Mouse (Mus musculus): Measurements from ENCODE around the gene Chst15.

Gene Chst15

DNA sequence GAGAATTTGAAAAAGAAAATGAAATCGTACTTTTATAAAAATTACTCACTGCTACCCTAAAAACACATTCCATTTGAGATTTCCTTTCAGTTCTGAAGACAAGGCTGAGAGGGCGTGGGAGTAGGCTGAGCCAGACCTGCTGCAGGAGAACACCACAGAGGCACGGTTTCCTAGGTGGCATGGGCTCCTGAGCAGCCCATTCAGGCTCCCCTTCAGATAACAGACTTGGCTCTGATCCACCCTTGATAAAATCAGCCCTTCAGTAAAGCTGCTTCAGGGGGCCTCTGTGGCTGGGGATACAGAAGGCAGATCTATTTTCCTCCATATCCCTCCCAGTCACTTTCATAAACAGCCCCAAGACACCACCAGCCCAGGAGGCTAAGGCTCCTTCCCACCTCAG is 19.8 kb upstream of the Chst15 start:
- DNase-seq (ENCODE audit: low spot score in 2 of 2): peak in 1 of 2 experiments; percentile 51

DNA sequence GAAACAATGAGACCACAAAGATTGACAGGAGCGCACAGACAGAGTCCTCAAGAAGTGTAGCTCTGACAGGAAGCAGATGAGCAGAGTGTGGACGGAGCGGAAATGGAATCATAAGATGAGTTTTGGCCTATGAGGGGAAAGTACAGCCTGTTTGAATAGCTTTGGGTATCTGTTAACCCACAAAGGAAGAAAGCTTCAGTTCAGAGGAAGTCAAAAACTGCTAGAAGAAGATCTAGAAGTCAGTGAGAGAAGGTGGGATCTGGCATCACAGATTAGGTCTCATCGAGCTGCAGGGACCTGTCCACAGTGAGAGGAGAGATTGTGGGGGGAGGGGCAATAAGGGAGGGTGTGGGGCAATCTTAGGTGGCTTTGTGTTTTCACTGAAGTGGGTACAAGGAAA is 18.3 kb upstream of the Chst15 start:
- no peak for DNase-seq (ENCODE audit: low spot score in 2 of 2)

DNA sequence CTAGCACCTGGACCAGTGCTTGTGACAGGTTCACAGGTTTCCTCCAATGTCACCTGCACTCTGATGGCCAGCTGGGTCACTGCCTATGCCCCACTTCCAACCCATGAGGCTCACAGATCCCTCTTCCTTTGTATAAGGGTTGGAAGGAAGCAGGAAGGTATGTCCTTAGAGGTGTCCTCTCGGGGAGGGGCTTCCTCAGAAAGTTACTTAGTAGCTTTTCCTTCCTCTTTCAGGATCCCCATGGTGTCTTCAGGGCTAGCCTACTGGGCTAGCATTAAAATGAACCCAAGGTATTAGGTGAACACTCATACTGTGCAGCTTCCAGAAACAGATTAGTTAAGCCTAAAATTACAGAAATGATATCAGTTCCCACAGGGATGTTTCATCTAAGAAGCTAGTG is 16.1 kb upstream of the Chst15 start:
- no peak for DNase-seq (ENCODE audit: low spot score in 2 of 2)

DNA sequence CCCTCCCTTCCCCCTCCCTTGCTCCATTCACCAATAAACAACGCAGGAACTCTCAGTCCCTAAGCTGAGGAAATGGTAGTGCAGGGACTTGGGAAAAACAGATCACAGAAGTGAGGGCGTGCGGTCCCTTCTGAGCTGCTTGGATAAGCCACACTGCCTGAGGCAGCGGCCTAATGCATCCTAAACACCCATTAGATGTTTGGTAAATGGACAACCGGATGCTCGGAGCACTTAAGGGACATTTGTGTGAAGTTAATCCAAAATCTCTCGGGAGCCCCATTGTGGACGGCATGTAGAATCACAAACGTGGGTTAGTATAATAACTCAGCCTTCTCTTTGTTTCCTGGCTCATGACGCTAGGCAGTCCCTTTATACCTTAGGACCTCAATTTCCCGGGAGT is 15.1 kb upstream of the Chst15 start:
- DNase-seq (ENCODE audit: low spot score in 2 of 2): no peak

DNA sequence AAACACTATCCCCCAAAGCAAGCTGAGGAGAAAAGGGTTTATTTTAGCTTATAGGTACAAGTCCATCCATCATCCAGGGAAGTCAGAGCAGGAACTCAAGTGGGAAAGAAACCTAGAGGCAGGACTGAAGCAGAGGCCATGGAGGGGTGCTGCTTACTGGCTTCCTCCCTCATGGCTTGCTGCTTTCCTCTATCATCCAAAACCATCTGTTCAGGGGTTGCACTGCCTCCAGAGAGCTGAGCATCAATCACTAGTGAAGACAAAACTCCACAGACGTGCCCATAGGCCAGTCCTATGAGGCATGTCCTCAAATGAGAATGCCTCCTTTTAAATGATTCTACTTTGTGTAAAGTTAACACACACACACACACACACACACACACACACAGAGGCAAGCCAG is 13.2 kb upstream of the Chst15 start:
- DNase-seq (ENCODE audit: low spot score in 2 of 2): no peak

DNA sequence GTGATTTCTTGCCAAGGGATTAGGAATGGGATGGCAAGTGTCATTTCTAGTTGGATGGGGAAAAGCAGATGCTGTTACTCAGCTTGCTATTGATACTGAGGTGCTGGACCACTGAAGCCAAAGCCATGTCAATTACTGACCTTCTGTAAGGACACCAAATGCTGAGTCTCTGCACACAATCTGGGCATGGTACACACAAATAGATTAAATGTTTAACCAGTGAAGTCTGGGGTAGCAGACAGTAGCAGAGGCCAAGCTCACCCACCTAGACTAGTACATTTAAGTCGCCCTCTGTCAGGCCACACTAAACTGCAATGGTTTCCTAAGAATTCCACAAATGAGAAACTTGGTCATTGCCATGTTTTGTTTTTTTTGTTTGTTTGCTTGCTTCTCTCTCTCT is 11.6 kb upstream of the Chst15 start:
- DNase-seq (ENCODE audit: low spot score in 2 of 2): no peak

DNA sequence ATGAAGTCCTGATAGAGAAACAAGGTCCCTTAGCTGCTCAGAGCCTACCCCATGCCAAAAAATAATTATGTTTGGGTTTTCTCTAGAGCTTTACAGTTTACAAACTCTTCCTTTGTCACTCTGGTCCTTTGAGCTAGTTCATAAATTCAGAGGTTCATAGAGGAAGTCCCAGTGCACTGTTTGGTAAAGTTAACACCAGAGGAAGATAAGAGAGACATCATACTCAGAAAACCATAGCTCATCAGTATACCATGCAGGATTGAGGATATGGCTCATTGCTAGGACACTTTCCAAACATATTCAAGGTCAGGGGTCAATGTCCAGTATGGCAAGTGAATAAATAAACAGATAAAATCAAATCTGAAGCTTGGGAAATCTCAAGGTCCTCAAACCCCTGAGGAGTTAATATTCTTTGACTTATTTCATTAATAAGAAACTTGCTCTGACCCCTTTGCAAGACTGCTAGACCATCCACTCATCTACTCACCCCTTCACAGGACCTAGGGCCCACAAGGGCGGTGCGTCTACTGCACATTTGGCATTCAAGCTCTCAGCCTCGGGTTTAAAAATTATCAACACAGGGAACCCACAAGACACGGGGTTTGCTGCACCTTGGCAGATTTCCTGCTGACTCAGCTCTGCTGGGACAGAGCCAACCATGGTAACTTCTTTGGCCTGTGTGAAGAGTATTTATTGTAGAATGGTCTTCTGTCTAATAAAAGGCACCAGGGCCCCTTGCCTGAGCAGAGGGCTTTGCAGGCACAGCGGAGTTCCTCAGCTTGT is 8.7 kb upstream of the Chst15 start:
- no peak for DNase-seq (ENCODE audit: low spot score in 2 of 2)

DNA sequence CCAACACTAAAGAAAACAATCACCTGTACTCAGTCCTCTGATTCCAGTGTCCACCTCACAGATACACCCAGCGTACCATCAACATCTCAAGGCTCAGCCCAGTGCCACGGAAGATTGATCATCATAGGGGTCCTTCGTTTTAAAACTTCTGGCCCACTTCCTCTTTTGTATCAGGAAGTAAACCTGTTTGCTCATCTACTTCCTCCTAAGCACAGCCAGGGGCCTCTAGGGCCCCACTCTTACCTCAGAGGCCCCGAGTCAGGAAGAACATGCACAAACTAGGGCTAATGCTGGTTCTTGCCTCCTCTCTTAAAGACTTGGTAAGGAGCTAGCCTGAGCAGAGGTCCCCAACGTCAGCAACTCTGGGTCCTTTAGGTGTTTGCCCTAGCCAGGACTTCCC is 6.4 kb upstream of the Chst15 start:
- no peak for DNase-seq (ENCODE audit: low spot score in 2 of 2)

DNA sequence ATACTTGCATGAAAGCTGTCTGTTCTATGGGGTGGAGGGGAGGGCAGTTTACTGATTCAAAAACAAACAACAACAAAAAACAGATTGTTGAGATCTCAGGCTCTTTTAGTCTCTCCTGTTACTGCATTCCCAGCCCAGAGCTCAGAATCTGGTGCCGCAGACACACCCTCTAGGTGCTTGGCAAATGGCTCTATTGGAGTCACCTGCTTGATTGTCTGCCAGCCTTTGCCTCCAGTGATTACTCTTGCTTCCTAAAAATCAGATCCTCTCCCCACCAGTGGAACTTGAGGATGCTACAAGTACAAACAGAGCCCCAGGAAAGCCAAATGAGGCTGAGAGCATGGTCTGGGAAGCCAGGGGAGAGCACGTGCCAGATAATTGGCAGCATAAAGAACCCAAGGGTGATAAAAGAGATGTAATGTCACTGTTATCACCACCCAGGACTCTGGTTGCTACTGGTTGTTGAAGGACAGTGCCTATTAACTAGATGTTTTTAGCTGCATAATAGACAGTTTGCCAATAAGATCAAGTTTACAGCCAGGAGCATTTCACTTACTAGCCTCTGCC is 4.4 kb upstream of the Chst15 start:
- DNase-seq (ENCODE audit: low spot score in 2 of 2): no peak

DNA sequence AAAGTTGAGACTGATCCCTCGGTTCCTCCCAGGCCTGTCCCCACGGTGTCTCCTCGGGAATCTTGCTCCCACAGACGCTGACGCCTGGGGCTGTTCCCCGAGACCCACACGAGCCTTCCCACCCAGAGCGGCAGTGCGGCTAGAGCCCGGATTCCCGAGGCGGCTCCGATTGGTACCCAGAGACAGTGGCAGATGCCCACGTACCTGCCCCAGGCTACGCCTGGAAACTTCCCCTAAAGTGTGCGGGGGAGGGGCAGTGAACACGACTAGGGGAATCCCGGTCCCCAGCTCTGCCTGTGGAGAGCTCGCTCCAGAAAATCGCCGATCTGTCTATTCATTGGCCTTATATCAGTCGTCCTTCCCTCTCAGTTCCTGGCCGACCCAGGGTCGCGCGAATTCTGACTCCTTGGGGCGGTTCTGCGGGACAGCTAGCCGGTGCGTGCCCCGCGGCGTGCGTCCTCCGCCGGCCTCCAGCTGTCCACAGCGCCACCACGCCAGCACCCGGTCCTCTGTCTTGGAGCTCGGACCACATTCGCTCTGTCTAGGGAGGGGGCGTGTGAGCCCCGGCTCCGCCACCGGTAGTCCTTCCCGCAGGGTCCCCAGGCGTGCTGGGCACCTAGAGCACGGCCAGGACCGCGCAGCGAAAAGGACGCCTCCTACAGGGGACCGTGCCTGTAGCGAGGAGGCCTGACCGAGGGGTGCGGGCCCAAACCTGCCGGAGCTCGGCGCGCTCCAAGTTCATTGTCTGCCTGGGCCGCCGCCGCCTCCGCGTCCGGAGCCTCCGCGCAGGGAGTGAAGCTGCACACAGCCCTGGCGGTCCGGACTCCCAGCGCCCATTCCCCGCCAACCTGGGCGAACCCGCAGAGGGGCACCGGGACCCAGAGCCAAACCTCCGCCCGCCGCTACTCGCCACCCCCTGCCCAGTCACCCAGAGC is 660 bp downstream of the Chst15 start:
- peak in 1 of 2 experiments; percentile 52 for DNase-seq (ENCODE audit: low spot score in 2 of 2)

DNA sequence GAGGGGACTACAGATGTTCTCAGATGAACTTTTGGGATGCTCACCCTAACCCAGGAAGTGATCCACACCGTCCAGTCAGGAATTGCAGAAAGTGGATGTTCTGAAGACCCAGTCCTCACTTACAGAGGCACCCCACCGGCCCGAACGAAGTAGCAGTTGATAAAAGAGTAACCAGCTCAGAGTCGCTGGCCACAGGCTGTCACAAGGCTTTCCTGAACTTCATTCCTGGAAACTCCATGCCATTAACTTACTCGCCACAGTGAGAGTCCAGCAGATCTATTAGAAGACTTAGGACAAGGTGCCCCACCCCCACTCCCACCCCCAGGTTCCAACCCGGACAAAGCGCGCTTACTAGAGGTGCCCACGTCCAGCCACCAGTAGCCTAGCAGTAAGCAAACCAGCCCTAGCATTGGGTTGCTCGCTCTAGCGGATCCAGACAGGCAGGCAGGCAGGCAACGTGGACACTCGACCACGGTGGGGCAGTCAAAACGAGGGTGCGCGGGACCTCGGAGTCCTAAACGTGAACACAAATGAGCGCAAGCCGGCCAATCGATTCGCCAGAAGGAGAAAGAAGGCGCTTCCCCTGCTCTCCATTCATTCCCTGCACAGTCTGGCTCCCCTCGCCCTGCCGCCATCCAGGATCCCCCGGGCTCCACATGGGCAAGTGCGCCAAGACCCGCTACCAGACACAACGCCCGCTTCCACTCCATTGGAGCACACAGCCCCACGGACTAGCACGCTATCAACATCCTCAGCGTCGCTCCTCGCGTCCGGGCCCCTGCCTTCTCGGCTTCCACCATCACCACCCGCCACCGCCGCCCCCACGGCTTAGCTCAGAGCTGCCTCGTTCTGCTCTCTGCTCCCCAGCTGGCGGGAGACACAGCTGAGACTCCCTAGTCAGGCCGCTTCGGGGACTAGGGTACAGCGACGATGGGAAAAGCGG is 1.6 kb downstream of the Chst15 start:
- peak in 1 of 2 experiments; percentile 64 for DNase-seq (ENCODE audit: low spot score in 2 of 2)

DNA sequence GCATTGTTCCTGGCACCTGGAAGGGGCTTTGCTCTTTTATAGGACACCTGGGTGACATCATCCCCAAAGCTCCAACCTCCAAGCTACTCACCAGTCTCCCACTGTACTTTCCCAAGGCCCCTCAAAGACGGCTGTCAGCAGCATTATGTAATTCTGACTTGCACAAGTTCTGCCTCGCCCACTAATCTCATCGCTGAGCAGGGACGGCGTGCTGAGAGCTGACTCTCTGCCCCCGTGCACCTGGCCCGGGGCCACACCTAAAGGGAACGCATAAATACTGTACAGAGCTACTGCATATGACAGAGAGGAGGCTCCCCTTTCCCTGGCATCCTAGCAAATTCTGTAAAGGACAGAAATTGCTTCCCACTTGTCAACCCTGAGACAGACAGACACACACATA is 4.6 kb downstream of the Chst15 start:
- DNase-seq (ENCODE audit: low spot score in 2 of 2): peak; percentile 73 to 76

DNA sequence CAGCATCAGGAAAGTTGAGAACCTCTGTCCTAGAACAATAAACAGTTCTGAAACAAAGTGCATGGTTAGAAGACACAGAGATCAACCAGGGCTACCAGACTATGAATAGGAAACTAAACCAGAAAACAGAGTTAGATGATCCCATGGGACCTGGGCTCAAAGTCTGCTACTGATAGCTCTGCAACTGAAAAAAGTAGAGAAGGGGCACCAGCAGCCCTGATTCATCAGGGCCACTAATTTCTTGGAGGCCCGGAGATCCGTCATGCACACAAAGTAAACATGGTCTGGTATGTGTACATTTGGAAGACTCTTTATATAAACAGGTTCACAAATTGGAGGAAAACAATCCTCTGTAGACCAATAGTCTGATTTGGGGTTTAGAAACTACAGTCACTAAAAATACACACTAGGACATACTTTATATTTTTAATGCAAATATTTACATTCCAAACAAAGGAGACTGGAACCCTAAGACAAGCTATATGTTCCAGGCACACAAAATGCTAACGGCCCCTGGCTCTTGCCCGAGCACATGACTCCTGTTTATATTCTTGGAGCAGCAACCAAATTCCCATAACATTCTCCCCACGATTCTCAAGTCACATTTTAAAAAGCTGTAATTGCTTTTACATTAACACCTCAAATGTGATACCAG is 8.4 kb downstream of the Chst15 start:
- DNase-seq (ENCODE audit: low spot score in 2 of 2): no peak

DNA sequence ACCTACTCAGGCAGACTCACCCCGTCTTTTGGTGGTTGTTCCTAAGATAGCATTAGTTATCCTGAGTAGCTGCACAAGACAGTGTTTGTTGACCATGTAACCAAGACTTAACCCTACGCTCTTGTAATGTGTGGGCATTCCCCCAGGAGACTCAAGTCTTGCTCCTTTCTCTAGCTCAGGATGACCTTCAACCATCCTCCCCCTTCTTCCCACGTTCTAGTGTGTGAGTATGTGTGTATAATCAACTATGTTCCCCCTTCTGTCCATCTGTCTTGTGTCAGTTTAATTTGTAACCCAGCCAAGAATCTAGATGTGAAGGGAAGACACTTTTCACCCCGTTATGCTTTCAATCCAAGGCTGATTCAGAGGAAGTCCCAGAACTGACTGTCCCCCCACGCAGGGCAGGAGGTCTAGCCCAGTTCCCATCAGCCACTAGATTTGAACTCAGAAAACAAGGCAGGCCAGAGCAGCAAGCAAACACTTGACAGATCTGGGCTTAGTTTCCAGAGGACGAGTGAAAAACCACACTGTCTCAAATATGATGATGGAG is 9.2 kb downstream of the Chst15 start:
- no peak for DNase-seq (ENCODE audit: low spot score in 2 of 2)

DNA sequence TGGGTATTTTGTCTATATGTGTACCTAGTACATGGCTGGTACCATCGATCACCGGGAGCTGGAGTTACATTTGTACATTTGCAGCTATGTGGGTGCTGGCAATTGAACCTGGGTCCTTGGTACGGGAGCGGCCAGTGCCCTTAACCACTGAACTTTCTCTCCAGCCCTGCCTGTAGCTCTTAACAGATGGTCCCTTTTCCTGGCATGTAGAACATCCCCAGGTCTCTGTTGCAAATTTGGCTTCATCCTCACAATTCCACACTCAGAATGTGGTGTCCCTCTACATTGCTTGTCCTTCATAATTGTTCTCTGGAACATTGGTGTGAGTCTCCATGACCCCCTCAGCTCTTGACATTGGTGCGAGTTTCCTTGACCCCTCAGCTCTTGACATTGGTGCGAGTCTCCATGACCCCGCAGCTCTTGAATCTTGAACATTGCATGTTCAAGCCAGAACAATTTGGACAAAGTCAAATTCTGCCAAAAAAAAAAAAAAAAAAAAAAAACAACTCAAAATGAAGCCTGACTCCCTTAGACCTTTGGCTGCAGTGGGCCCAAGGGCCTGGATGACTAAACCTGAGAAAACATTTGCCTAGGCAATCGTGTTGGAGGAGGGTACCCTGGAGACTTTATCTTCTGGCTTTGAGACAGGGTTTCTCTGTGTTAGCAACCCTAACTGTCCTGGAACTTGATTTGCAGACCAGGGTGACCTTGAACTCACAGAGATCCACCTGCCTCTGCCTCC is 10.2 kb downstream of the Chst15 start:
- DNase-seq (ENCODE audit: low spot score in 2 of 2): no peak

DNA sequence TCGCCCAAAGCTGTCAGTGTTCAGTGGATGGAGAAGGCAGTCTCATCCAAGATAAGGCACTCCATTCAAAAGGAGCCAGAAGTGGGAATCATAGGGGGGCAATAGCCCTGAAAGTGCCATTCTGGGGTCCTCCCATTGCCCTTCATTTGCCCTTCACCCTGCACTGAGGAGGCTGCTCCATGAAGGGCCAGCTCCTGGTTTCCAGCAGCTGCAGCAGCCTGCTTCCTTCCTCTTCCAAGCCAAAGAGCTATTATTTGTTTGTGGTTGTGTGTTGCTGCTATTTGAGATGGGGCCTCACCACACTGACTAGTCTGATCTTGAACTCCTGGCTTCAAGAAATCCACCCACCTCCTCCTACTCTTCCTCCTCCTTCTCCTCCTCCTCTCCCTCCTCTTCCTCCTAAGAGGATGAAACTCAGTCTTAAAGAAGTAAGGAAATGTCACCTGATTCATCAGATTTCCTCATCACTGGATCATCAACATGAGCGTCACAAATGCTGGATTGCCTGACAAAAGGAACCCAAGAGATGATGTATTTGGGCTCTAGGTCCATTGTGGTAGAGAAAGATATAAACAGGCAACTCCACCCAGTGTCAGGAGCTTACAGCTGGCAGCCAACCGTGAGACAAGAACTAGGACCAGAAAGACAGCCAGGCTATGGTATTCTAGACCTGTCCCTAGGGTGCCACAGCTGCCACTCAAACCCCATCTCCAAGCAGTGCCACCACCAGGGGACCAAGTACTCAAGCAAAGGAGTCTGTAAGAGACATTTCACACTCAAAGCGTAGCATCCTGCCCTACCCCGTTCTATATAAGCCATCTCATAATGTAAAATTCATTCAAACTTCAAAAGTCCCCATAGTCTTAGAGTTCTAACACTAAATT is 11.3 kb downstream of the Chst15 start:
- no peak for DNase-seq (ENCODE audit: low spot score in 2 of 2)

DNA sequence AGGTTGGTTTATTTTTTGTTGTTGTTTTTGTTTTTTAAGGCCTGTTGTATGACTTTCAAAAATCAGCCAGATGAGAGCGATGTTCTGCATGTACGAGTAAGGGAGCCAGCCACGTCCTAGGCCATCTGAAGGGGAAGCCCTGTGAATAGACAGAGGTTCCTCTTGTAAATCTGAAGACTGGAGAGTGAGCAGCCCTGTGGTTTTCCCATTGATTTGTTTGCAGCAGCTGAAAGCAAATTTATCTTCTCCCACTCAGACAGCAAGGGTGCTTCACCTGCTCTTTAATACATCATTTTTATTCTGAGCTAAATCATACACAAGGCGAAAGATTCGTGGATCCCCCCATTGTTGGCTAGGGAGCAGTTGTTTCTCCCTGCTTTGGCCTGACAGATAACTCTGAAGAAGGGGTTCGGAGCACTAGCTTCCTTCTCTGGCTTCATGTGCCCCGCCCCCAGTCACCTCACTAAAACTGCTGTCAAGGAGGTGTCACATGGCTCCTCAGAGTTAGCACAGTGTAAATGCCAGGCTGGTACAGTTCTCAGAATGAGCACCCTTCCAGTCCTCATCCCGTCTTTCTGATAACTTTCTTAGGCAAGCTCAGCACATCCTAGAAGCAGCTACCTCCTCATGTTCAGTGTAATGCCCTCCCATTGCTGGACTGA is 12.5 kb downstream of the Chst15 start:
- no peak for DNase-seq (ENCODE audit: low spot score in 2 of 2)

DNA sequence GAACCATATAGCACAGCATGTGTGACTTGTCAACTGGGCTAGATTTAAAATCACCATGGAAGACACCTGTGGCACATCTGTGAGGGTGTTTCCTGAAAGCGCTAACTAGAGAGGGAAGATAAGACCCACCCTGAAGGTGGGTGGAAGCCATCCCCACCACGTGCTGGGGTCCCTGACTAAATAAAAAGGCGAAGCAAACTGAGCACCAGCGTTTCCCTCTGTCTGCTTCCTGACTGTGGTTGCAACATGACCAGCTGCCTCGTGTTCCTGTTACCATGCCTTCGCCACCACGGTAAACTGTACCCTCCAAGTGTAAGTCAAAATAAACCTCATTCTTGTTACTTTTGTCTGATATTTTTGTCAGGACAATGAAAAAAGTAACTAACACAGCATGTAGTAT is 13.0 kb downstream of the Chst15 start:
- DNase-seq (ENCODE audit: low spot score in 2 of 2): no peak

All from left cerebral cortex, adult 9 months (tissue).